ENCODE assay signal across 8 mouse cellular contexts in genomic region chr9:59678313-59678712, GRCm38 (mm10). TPM values are rescaled to one million over a fixed set of nuclear protein-coding genes. Genes with fewer than 3 reads are reported as not detected.
DNase-seq lines count a peak whose midpoint lies in the region; ATAC-seq and TF ChIP-seq lines count a peak whose summit lies in the region.

No protein-coding gene starts in this region.

- no peaks in the 10 kb centered on the region; the same call in 1 of the 2 replicates for H3K4me1 ChIP-seq in kidney, postnatal 0 days (replicated peaks; ENCODE audit: insufficient read depth, low read length)

- peak; percentile 85 for TF ChIP-seq CTCF in kidney, postnatal 0 days (IDR thresholded peaks at IDR 0.05; ENCODE audit: low read depth)

- no peak overlapping the region for H3K27ac ChIP-seq in kidney, postnatal 0 days

- H3K27me3 ChIP-seq in kidney, postnatal 0 days (ENCODE audit: insufficient read depth, low read length), result no peaks in the 10 kb centered on the region
- H3K27me3 ChIP-seq in splenic B cell, adult 2 months (ENCODE audit: control insufficient read depth, insufficient read depth, low read length, poor library complexity, severe bottlenecking), result peaks cover 2% of the 10 kb centered on the region; the same call in 1 of the 2 replicates

- no peak overlapping the region for H3K4me2 ChIP-seq in kidney, postnatal 0 days (ENCODE audit: low read length)

- peaks cover 45% of the 10 kb centered on the region for H3K36me3 ChIP-seq in kidney, postnatal 0 days (ENCODE audit: insufficient read depth, low read length)
- peaks cover 19% of the 10 kb centered on the region for H3K36me3 ChIP-seq in splenic B cell, adult 2 months (ENCODE audit: control insufficient read depth, insufficient read depth, low read length, poor library complexity, severe bottlenecking)

- H3K4me3 ChIP-seq in kidney, postnatal 0 days (replicated peaks; ENCODE audit: low read depth, low read length), result no peak overlapping the region

- 15% methylated on average over 1 of the region's 1 CpGs for WGBS in kidney, postnatal 0 days

- H3K9ac ChIP-seq in kidney, postnatal 0 days (ENCODE audit: low read depth, low read length), result no peak overlapping the region

- 0 out of 2 replicates have a peak, but pooled peaks have one; percentile 29 for ATAC-seq in kidney, postnatal 0 days (replicated peaks; ENCODE audit: low FRiP score, low read depth)

- peak; percentile 58 for DNase-seq in embryo, embryonic 10.5 days (ENCODE audit: low spot score)
- DNase-seq in embryo, embryonic 9.5 days (ENCODE audit: extremely low spot score), result no peak
- peak; percentile 29 for DNase-seq in thymus, postnatal 0 days (ENCODE audit: low spot score)
- DNase-seq in thymus, adult 18-20 months, result no peak
- peak; percentile 84 for DNase-seq in kidney, postnatal 0 days (ENCODE audit: low spot score)
- peak; percentile 62 for DNase-seq in splenic B cell, adult 2 months (ENCODE audit: low read depth, low spot score)
- no peak for DNase-seq in thymus, postnatal 4 days
- DNase-seq in adrenal gland, adult 8-10 months, result no peak

- no peaks in the 10 kb centered on the region for H3K9me3 ChIP-seq in kidney, postnatal 0 days (replicated peaks; ENCODE audit: low read length)

RNA-seq across cellular contexts. Expression of gene Gramd2, which starts 1.6 kb away (rescaled TPM):
- 0.20 and 0.41 TPM in 2 replicates for polyA plus RNA-seq in thymus, postnatal 0 days (2015; fragmentation: Nextera tagmentation; extraction: Ambion mirVana)
- polyA plus RNA-seq in kidney, postnatal 0 days (2015; fragmentation: Nextera tagmentation; extraction: Ambion mirVana), result 1.2 and 1.4 TPM in 2 replicates
- total RNA-seq in adrenal gland, adult 8-10 months (2022), result under 1 TPM in 3 of 4 experiments, not detected in 1; 0.07 to 0.20 (median 0.11) TPM

RNA-seq across cellular contexts. Expression of gene Pkm, which starts 22.1 kb away (rescaled TPM):
- 599 and 667 TPM in 2 replicates for polyA plus RNA-seq in thymus, postnatal 0 days (2015; fragmentation: Nextera tagmentation; extraction: Ambion mirVana)
- 647 and 692 TPM in 2 replicates for polyA plus RNA-seq in kidney, postnatal 0 days (2015; fragmentation: Nextera tagmentation; extraction: Ambion mirVana)
- total RNA-seq in adrenal gland, adult 8-10 months (2022), result 100 to 1,000 TPM; 565 to 846 (median 715) TPM

Comparison
In these comparisons a context has a peak if more than half of its experiments do, and no peak if none do; other contexts are left out.
1. DNase-seq: peak in embryo, embryonic 10.5 days (single experiment), thymus, postnatal 0 days (single experiment), kidney, postnatal 0 days (single experiment) and splenic B cell, adult 2 months (single experiment); none in embryo, embryonic 9.5 days (single experiment), thymus, adult 18-20 months (0 of 2), thymus, postnatal 4 days (single experiment) and adrenal gland, adult 8-10 months (single experiment).